Mouse (Mus musculus) brain, embryonic 14.5 days (tissue): ENCODE results near the gene Smyd2.

Source experiments
- CTCF ChIP-seq: fragments of 200-500 bp; IDR thresholded peaks from 2 replicates; pipeline ENCODE4 v1.5.1; 2012; ENCODE audit warnings: inconsistent platforms, mild to moderate bottlenecking, moderate library complexity, borderline replicate concordance; ENCODE audit not compliant: insufficient read depth, insufficient read length; ENCODE audit errors: extremely low read depth
- POLR2A ChIP-seq: fragments of 200-500 bp; IDR thresholded peaks from 2 replicates; pipeline ENCODE4 v1.6.1; 2012; ENCODE audit warnings: mild to moderate bottlenecking, inconsistent platforms, borderline replicate concordance; ENCODE audit not compliant: poor library complexity, insufficient read depth, insufficient read length, severe bottlenecking; ENCODE audit errors: extremely low read depth

DNA sequence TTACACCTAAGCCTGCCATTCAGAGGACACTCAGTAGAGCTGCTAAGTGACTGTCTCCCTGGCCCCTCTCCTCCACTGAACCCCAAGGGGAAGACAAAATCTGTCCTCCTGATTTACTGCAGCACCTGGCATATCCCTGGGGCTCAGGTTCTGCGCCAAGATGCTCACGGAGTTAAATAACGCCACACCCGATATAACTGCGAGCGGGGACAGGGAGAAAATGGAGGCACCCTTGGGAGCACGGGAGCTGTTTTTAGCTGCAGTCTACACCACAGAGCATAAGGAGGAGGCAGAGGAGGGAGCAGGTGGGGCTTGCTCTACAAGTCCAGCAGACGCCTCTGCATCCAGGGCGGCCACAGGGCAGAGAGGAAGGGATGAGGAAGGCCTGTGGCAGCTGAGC lies 19.8 kb downstream of the Smyd2 start:
- no peak for TF ChIP-seq CTCF
- TF ChIP-seq POLR2A = no peak
